Mouse (Mus musculus) left cerebral cortex, adult 18-20 months (tissue): ENCODE data around the gene Dclk3. TPM values are rescaled to one million over a fixed set of nuclear protein-coding genes. Genes with fewer than 3 reads are reported as not detected.
A peak's percentile ranks its signal among the peaks of the same experiment; 100 is the strongest.

Experiments
- DNase-seq, 2 experiments: peaks; one replicate each; pipeline ENCODE4 v3.0.0; 2021 to 2022; ENCODE audit warnings: low spot score in 2 of 2, mixed read lengths in 1 of 2
- long read RNA-seq, 2 experiments: library from polyadenylated mRNA; stranded (forward); transcript quantifications; one replicate each; pipeline ENCODE4 v2.0.0; 2021
- total RNA-seq, 2 experiments: library from RNA; stranded (reverse); gene quantifications; 2 replicates each; pipeline ENCODE4 v1.2.3; 2021

Dclk3 gene
- total RNA-seq, result 10 to 100 TPM; 44.6 to 53.7 TPM
- long read RNA-seq, experiment 1, transcript Dclk3-201 (5 exons, 3,005 nt), result major isoform, 47 of 61 reads
- long read RNA-seq, experiment 1, partial matches to known transcripts, result 12 of 61 reads
- long read RNA-seq, experiment 1, other reads (novel, unspliced or antisense), result 2 of 61 reads
- long read RNA-seq, experiment 2, transcript Dclk3-201 (5 exons, 3,005 nt), result major isoform, 41 of 54 reads
- long read RNA-seq, experiment 2, partial matches to known transcripts, result 9 of 54 reads
- long read RNA-seq, experiment 2, other reads (novel, unspliced or antisense), result 4 of 54 reads

DNA sequence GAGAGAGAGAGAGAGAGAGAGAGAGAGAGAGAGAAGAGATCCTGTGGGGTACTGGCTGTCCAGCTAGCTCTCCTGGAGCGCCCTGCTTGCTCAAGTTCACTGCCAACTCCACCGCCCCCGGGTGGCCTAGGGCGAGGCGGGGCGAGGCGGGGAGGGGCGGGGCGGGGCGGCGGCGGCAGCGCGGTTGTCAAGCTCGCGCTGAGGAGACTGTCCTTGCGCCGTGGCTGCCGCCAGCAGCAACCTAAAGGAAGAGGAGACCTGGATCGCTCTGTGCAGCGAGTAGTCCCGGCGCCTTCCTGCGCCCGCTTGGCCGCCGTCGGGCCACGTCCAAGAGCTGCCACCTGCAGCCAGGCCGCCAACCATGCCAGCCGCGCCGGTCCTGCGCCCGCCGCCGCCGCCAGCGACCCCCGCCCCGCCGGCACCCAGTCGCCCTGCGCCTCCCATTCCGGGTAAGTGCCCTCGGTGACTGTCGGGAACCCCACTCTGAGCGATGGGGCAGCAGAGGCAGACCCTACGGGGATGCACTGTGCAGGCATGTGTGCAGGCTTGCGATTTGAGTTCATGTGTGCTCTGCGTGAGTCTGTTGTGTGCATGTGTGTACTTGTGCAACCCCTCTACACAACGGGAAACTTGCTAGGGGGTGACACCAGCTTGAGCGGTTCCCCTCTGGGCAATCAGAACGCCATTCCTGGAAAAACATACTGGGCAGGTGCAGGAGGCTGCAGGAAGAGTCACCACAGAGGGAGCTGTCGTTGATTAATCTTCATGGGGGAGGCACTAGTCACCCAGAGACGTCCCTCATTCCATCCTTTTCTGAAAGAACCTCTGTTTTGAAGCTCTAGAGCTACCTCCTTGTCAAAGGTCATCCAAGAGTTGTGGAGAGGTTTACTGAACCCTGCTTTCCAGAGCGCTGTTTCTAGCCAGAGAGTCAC, at the start of gene Dclk3:
Gene Dclk3, plus strand, starts transcription at position 178 of the 932 bp plus-strand sequence.
- peak; percentile 46 to 56 for DNase-seq

DNA sequence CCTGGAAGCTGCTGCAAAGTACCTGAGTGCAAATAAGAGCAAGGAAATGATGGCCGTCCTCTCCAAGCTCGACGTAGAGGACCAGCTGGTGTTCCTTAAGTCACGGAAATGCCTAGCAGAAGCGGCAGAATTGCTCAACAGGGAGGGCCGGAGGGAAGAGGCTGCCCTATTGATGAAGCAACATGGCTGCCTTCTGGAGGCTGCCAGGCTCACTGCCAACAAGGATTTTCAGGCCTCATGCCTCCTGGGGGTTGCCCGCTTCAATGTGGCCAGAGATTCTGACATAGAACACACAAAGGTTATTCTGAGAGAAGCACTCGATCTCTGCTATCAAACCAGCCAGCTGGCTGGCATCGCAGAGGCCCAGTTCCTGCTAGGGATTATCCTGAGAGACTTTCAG, 48.9 kb upstream of the Dclk3 start:
- no peak for DNase-seq

DNA sequence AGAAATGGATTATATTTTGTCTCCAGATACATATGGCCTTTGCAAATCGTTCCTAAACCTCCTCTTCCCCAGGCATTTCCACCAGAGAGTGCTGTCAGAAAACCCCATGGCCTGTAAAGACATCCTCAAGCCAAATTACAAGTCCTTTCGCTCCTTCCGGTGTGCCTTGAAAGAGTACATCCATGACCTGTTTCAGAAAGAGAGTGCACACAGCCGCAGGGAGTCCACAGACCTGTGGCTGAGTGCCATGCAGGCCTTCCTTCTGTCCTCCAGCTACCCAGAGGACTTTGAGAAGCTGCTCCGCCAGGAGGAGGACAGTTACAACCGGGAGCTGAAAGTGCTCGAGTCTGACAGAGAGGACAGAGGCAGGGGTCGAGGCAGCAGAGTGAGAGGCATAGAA, 47.8 kb upstream of the Dclk3 start:
- DNase-seq, result no peak

DNA sequence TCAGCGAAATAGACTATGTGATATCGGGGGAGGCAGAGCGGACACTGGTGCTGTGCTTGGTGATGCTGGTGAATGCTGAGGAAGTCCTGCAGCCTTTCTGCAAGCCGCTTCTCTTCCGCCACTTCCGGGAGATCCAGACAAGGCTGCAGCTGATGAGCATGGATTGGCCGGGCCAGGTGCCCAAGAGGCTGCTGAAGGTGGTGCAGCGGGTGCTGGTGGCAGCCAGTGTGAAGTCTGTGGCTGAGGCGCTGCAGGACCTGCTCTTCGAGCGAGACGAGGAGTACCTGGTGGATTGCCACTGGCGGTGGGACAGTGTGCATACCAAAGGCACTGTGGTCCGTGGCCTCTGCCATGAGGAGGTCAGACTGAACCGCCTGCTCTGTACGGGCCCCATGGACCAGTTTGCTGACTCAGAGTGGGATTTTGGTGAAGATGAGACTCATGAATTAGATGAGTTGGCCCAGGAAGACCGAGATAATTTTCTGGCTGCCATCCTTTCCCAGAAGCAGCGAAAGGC, 46.9 kb upstream of the Dclk3 start:
- DNase-seq, result no peak

DNA sequence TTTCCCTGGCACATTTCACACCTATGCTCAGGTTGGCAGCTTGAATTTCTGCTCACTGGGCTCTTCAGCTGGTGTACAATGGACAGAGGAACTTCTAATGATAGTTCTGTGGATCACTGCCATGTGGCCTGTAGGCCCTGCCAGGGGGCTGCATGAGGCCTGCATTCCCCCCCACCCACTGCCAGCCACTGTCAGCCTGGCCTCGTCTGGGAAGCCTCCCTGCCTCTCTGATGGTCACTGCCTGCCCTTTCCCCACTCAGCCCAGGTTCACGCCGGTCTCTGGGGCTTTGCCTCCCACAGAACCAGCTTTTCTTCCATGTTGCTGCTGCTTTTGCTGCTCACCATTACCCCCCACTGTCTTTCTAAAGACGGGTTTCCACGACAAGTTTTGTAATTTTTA, 43.6 kb upstream of the Dclk3 start:
- no peak for DNase-seq

DNA sequence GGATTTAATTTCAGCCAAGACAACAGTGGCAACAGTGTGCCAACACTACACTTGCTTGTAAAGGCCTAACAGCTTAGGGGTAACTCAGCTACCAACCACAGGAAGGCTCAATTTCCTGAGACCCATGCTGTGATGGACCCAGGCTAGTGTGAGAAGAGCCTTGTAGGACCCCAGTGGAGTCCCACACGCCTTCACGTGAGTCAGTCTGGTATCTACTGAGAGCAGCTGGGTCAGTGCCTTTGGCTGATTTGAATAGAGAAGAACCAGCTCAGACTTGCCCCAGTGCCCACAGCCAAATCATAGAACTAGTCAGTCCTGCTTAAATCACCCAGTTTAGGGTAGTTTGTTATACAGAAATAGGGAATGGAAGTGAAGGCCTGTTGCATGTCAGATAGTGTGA, 40.8 kb upstream of the Dclk3 start:
- no peak for DNase-seq

DNA sequence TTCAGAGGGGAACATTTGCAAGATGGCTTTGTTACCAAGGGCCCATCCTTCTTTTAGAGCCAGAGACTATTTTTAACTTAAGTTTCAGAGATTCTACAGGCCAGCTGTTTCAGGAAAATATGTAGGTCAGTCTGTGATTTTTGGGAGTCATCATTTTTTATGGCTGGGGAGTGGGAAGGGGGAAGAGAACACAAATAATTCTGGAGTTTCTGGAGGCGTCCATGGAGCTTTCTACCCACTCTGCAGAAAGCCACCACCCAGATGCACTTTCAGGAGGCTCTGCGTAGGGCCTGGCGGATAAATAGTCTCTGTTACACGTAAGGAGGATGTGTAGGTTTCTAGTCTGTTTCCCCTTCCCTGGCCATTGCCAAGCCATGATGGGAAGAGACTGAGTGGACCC, 38.8 kb upstream of the Dclk3 start:
- no peak for DNase-seq

DNA sequence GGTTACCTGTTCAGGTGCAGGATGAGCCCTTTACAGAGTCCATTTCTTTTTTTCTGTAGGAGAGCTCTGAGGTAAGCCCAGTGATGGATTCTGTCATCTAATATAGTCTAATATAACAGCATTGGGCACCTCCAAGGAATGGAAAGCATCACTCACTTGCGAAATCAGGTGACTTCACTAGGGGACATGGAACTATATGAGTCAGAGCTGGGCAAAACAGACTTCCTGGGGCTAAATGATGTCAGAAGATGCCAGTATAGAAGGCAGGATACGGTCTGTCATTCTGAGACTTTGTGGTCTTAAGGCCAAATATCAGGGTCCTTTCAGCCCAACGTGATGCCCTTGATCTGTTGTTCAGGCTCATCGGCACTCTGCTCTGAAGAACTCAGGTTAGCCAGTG, 35.7 kb upstream of the Dclk3 start:
- no peak for DNase-seq

DNA sequence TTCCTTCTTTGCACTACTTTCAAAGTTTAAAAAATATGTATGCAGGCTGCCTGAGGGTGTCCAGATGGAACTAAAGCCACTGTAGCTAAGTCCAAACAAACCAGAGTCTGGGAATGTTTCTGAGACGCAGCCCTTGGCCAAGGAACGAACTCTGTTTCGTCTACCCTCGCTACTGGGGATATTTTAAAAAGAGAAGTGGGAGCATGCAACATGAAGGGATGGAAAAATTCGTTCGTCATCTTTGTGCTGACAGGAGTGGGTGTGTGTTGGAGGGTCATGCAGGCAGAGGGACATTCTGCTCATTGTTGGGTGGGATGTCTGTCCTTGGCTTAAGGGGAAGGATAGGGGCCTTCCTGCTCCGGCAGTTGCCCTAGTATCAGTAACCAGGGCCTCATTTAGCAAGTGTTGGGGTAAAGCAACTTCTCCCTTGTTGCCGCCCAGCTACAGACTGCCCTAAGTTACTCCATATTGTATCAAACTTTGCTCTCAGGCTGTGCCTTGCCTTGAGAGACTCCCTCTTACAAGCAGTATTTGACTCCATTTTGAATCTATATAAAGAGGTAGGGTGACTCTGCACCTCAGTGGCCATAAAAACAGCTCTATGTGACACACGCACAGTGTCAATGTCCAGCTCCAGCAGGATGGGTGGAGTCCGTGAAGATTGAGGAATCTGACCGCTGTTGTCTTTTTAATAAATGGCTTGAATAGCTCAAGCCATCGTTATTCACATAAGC, 34.4 kb upstream of the Dclk3 start:
- DNase-seq, result peak in 1 of 2 experiments; percentile 53

DNA sequence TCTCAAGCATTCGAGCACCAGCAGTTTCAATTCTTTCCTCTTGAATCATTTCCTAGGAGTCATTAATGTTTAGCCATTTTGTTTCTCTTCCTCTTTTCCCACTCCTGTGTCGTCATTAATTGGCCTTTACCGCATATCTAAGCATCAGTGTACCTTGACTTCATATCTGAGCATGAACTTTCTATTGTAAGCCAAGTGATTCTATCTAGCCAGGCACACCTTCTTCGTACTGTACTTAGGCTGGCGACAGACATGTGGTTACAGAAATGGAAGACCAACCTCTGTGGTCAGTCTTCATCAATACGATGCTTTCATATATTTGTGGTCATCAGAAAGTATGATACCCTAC, 33.8 kb upstream of the Dclk3 start:
- no peak for DNase-seq

DNA sequence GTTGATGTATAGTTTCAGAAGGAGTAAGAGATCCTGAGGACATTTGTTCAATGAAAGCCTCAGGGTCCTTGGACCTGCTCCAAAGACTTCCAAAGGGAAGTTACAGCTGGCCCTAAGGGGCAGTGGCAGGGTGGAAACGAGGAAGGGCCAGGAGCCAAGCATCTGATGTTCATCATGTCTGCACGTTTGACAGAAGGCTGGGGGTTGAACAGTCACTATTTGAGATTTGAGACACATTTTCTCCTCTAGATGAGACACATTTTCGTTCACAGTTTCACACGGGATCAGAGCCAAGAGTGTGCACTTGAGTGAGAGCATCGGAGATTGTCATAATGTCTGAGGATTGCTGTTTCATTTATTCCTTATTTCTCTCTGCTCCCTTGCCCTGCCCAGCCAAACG, 30.9 kb upstream of the Dclk3 start:
- DNase-seq, result peak in 1 of 2 experiments; percentile 38

DNA sequence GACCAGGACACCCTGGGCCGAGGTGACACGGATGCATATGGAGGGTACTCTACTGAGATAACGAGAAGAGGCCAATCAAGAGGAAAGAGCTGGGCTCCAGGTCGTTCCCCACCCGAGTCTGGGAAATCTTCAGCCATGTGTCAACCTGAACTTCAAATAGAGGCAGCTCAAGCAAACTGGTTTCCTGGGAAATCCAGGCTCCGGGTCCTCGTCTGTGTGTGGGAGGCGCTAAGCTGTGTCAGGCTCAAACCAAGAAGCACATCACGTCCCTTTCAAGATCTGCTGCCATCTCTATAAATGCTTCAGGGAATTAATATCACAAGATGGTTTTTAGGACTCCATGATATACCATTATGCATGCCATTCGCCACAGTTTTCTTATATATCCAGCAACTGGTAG, 30.5 kb upstream of the Dclk3 start:
- DNase-seq, result peak in 1 of 2 experiments; percentile 55

DNA sequence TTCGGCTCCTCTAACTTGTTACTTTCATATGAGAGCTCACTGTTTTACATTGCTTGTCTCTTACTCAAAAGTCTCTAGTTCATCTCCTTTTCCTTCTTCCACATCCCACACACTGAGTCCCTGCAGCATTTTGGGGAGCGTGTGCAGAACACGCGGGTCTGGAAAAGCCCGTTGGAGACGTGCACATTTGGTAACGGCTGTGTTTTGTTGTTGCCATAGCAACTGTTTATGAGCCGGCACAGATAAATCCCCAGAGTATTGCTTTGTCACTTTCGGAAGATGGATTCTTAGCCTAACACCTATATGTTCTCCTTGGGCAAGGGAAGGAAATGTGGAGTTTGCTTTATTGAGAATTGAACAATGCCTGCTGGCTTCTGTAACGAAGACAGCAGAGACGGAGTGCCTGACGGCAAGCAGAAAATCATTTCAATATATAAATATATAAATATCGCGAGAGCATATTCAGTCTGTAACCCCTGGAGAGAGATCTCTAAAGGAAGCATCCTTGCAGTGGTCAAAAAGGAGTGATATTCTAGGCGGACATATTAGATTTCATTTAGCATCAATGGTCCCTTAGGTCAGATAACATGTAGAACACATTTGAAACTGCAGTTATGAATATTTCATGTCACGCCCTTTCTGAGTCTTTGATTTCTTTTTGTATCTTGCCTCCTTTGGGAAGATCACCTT, 26.3 kb upstream of the Dclk3 start:
- DNase-seq, result peak in 1 of 2 experiments; percentile 73

DNA sequence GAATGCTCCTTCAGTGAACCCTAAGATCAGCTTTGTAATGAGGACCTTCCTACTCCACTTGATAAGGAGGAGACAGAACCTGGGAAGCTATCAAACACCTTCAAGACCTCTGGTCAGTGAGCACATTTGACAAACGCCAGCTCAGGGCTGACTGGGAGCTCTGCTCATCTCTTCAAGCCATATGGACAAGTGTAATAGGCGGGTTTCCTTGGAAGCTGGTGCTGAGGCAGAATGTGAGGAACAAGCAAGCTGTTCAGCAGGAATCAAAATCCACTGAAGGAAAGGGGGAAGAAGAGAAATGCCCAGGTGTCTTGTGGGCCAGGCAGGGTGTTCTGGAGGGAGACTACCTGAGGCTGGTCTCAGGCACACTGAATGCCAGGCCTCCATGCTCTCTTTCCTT, 17.0 kb upstream of the Dclk3 start:
- no peak for DNase-seq

DNA sequence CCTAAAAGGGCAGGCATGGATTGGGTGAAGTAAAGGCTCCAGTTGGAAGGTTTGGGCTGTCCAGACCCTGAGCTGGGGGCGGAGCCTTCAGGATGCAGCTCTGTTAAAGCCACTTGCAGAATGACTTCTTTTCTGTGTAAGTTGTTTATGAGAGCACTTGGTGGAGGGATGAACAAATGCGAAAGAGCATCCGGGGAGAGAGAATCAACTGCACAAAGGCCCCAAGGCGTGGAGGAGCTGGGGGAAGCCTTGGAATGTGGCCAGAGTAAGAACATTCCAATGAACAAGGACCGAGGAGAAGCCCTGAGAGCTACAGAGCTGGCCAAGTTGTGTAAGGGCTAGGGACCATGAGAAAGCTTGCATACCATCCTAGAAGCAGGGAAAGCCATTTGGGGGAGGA, 16.3 kb upstream of the Dclk3 start:
- DNase-seq, result no peak

DNA sequence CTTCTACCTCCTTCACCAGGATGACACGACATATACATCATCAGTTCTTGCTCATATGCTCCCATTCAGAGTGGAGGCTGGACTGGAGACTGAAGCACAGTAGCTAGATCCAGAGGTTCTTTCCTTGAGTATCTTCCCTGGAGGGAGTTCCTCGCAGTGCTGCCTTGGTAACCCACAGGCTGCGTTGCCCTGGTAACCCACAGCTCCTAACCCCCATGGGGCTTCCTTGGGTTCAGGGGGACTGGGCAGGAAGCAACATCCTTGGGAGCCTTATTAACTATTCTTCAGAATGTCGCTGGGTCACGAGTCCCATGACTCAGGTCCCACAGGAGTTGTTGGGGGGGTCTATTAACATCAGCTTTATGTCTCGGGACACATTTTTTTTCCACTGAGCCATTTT, 13.8 kb upstream of the Dclk3 start:
- no peak for DNase-seq

DNA sequence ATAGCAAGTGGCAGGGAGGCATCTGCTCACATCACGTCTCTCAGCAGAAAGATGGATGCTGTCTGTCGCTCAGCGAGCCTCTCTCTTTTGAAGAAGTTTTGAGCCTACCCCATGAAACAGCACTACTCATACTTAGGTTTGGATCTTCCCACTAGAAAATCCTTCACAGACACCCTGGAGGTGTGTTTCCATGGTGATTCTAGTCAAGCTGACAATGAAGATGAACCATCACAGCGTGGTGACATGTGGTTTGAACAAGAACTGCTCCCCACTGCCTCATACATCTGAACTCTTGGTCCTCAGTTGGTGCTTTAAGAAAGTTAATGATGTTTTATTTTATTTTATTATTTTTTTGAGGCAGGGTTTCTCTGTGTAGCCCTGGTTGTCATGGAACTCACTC, 12.9 kb upstream of the Dclk3 start:
- DNase-seq, result no peak

DNA sequence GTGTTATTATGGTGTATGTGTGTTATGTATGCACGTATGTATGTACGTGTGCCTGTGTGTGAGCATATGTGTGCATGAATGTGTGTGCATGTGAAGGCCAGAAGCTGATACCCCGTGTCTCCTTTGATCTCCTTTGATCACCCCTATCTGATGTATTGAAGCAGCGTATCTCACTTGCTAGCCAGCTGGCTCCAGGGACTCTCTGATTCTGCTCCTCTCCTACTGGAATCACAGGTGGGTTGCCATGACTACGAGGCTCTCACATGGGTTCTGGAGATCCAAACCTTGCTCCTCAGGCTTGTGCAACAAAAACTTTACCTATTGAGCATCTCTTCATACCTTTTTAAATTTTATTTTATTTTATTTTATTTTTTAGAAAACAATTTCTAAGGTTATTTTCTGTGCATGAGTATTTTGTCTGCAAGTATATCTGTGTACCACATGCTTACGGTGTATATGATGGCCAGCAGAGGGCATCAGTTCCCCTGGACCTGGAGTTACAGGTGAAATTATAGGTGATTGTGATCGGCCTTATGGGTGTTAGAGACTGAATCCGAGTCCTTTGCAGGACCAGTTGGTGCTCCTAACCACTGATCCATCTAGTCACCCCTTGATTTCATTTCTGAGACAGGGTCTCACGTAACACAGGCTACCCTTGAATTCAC, 10.9 kb upstream of the Dclk3 start:
- no peak for DNase-seq

DNA sequence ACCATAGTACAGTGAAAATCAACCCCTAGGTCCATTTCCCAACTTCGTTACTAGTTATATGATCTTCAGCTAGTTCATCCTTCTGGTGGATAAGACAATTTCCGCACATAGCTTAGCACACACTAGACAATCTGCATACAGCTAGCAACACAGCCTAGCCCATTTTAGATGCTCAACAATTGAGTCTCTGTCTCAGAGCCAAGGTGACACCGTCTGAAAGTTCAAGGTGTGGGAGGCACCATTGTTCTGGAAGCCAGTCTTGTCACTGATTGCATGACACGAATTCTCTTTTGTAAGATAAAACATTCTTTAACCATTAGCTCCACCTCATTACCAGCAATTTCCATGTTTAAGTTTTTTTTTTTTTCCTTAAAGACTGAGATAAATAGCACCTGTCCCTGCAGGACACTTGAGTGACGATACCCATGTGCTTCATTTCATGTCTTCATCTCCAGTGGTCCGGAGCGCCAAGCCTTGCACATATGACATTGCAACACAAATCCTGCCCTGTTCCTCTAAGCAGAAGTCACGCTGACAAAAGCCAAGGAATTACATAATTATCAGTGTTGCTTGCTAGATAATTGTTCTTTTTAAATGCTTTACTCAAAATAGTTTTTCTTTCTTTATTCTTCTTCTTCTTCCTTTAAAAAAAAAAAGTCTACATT, 10.1 kb upstream of the Dclk3 start:
- DNase-seq, result no peak

DNA sequence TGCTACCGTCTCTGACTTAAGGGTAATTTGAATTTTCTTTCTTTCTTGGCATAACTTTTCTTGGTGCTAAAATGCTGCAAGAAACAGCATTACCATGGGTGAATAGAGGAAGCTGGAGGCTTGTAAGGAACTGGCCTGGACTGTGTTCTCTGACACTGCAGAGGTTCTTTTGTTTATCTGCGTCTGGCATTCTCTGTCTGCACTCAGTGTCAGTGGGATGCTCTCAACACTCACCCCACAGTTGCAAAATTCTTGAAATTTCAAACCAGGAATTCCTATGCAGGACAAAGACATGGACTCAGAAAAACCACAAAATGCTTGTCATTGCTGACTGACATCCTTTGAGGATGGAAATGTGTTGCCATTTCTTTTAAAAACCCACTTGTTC, 9.5 kb upstream of the Dclk3 start:
- DNase-seq, result no peak
